Mouse (Mus musculus) liver, adult 2 months (tissue): ENCODE data around the gene Rrp1.

Experiments
- CTCF ChIP-seq: fragments of 200-500 bp; IDR thresholded peaks from 2 replicates; pipeline ENCODE4 v1.5.1; 2011; ENCODE audit warnings: low read depth, low read length, control low read depth
- POLR2A ChIP-seq: fragments of 200-500 bp; IDR thresholded peaks from 2 replicates; pipeline ENCODE4 v1.6.1; 2011; ENCODE audit warnings: low read length, control low read depth; ENCODE audit not compliant: insufficient read depth; ENCODE audit errors: extremely low read depth

- TF ChIP-seq CTCF = no peak
- no peak for TF ChIP-seq POLR2A
Observed at GRCm38 (mm10) chr10:78401127-78401526, 11.7 kb downstream of the Rrp1 start.
